ENCODE assay signal across 1 mouse cellular context in the genomic region with DNA sequence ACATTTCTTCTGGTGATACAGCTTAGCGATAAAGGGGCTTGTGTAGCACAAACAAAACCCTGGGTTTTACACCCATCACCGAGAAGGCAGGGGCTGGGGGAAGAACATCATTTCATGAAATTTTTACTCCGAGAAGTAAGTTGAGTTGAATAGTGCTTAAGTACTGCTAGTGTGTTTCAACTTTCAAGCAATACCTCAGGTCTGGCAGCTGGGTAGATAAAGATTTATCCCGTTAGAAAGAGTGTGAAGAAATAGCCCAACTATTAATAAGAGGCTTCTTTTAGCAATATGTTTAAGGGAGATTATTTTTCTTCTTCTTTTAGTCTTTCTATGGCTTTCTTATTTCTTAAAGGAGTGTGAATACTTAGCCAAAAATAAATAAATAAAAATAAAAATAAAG.
A peak's percentile ranks its signal among the peaks of the same experiment; 100 is the strongest.
TF ChIP-seq lines count a peak whose summit lies in the region.

No protein-coding gene starts in this region.

TF ChIP-seq in MEL, 35 proteins besides CTCF, POLR2A, EP300 and RAD21 (continued from another document):
- no peak for TF ChIP-seq BHLHE40 (IDR thresholded peaks at IDR 0.05; ENCODE audit: borderline replicate concordance, low read depth, low read length)
- 0 out of 2 replicates have a peak, but pooled peaks have one; percentile 11 for TF ChIP-seq MEF2A (IDR thresholded peaks at IDR 0.05; ENCODE audit: extremely low read depth, insufficient replicate concordance, low read depth, low read length, poor library complexity, severe bottlenecking)
- no peak for TF ChIP-seq UBTF (IDR thresholded peaks at IDR 0.05; ENCODE audit: borderline replicate concordance, insufficient read depth, low read depth, low read length)
- TF ChIP-seq MYC (IDR thresholded peaks at IDR 0.05; ENCODE audit: low read depth, low read length): no peak
TF ChIP-seq in MEL: peak in this region for 6.
